Mouse (Mus musculus) forebrain, postnatal 0 days (tissue): ENCODE measurements around the gene Abcc2. TPM values are rescaled to one million over a fixed set of nuclear protein-coding genes. Genes with fewer than 3 reads are reported as not detected.
A peak's percentile ranks its signal among the peaks of the same experiment; 100 is the strongest.

Experiments used
- ATAC-seq: fragments of 200-750 bp; cut with Nextera tagmentation; 2 replicates; pipeline ENCODE4 v1.8.0; 2017; ENCODE audit warnings: mild to moderate bottlenecking, moderate library complexity
- DNase-seq: peaks from one replicate; pipeline ENCODE4 v3.0.0-alpha.2; 2015
- H3K27ac ChIP-seq: fragments of 300-500 bp; sonication (generic); 2 replicates; pipeline ENCODE4 v1.5.1; 2014; ENCODE audit warnings: low read depth, mild to moderate bottlenecking, antibody characterized with exemption, low read length, moderate library complexity, mixed read lengths
- H3K27me3 ChIP-seq: fragments of 300-500 bp; sonication (generic); 2 replicates; pipeline ENCODE4 v1.6.1; 2014; ENCODE audit warnings: mild to moderate bottlenecking, low read length, mixed read lengths; ENCODE audit not compliant: insufficient read depth
- H3K36me3 ChIP-seq: fragments of 300-500 bp; sonication (generic); 2 replicates; pipeline ENCODE4 v1.6.1; 2014; ENCODE audit warnings: mild to moderate bottlenecking, moderate library complexity; ENCODE audit not compliant: insufficient read depth
- H3K4me1 ChIP-seq: fragments of 300-500 bp; sonication (generic); 2 replicates; pipeline ENCODE4 v1.6.1; 2014; ENCODE audit warnings: antibody characterized with exemption; ENCODE audit not compliant: insufficient read depth
- H3K4me2 ChIP-seq: fragments of 300-500 bp; sonication (generic); 2 replicates; pipeline ENCODE4 v1.6.1; 2014; ENCODE audit warnings: low read depth, mild to moderate bottlenecking, moderate library complexity
- H3K4me3 ChIP-seq: fragments of 300-500 bp; sonication (generic); 2 replicates; pipeline ENCODE4 v1.5.1; 2014; ENCODE audit warnings: low read depth, low read length, mixed read lengths
- H3K9ac ChIP-seq: fragments of 300-500 bp; sonication (generic); 2 replicates; pipeline ENCODE4 v1.6.1; 2014; ENCODE audit warnings: mild to moderate bottlenecking
- H3K9me3 ChIP-seq: fragments of 300-500 bp; sonication (generic); 2 replicates; pipeline ENCODE4 v1.6.1; 2016; ENCODE audit warnings: low read length
- CTCF ChIP-seq: sonication (generic); IDR thresholded peaks from 2 replicates; pipeline ENCODE4 v1.5.1; 2016; ENCODE audit warnings: antibody characterized with exemption, control low read depth, low read depth
- WGBS: fragments of 180-500 bp; shearing (Covaris S2); extraction: QIAGEN DNeasy Blood & Tissue Kit; methylation state at CpG from one replicate; pipeline ENCODE4 v1.1.7; 2014; 5-methylcytosine and 5-hydroxymethylcytosine counted together
- polyA plus RNA-seq: library from polyadenylated mRNA; unstranded; fragments of >200 nt; fragmentation: Nextera tagmentation; extraction: Ambion mirVana; gene quantifications from 2 replicates; pipeline ENCODE4 v1.2.1, GENCODE M21; 2015
- total RNA-seq: library from RNA; depleted of rRNA; stranded (reverse); fragments of >200 nt; gene quantifications from 2 replicates; pipeline ENCODE4 v1.2.3, GENCODE M21; 2014

Gene Abcc2
- total and polyA plus RNA-seq, 2 experiments from 2014 or later, result 0.02 TPM; not detected in 1

DNA sequence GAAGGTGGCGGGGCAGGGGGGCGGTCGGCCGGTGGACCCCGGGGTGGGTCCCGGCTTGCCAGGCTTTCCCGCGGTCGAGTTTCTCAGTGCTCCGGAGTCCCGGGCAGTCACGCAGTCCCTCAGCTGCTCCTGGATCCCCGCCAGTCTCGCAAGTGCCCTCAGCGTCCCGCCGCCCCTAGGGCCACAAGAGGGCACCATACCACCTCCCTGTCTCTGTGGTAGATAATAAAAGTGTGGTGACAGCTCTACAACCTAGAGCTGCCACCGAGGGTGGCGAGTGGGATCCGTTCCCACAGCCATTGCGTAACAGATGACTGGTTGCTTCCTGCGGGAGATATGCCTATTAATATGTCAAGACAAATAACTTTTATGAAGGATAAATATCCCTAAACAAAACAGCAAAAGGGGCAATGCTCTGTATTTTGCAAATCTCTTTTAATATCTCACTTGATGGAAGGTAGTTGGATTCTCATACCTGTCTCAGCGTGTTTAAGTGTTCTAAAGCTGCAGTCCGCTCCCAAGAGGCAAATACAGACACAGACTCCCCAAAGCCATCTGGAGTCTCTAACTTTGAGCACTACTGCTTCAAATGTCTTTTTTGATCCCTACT, 28.7 kb upstream of the Abcc2 start:
- no peaks in the 10 kb centered on the region for H3K9me3 ChIP-seq
- peak overlapping the region; percentile 73 for H3K9ac ChIP-seq
- peak overlapping the region; percentile 54 for H3K4me2 ChIP-seq
- H3K4me3 ChIP-seq, result peak overlapping the region; percentile 49
- peaks cover 8% of the 10 kb centered on the region; the same call in 1 of the 2 replicates for H3K4me1 ChIP-seq
- peak; percentile 75 for TF ChIP-seq CTCF
- H3K36me3 ChIP-seq, result peaks cover 17% of the 10 kb centered on the region
- no peaks in the 10 kb centered on the region for H3K27me3 ChIP-seq
- ATAC-seq (peak; percentile 84), DNase-seq (no peak)
- WGBS, result under 1% methylated on average over 24 of the region's 24 CpGs
- H3K27ac ChIP-seq, result peak overlapping the region; percentile 85

GRCm38 (mm10) chr19:43754237-43754636, 27.8 kb upstream of the Abcc2 start:
- TF ChIP-seq CTCF, result no peak
- H3K9me3 ChIP-seq, result no peaks in the 10 kb centered on the region
- 72% methylated on average over 2 of the region's 2 CpGs for WGBS

DNA sequence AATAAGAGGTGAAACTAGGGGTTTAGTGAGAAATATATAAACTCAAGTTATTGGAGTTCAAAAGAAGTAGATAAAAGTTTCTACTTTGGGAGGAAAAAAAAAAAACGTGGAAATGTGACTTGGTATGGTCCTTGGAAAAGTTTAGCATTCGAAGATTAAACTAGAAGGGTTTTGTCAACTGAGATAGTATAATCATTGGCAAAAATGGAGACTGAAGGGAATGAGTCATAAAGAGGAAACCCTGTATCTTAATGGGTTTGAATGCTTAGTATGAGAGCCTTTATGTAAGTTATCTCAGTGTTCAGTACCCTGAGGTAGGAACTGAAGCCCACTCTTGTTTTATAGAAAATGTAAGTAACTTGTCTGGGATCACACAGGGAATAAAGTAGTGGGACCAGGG, 27.1 kb upstream of the Abcc2 start:
- TF ChIP-seq CTCF, result no peak
- Histone ChIP-seq H3K4me1 (peaks cover 8% of the 10 kb centered on the region; the same call in 1 of the 2 replicates), H3K9me3 (no peaks in the 10 kb centered on the region), H3K36me3 (peaks cover 8% of the 10 kb centered on the region; the same call in 1 of the 2 replicates), H3K9ac (no peak overlapping the region), H3K27ac (no peak overlapping the region), H3K27me3 (no peaks in the 10 kb centered on the region), H3K4me2 (no peak overlapping the region), H3K4me3 (no peak overlapping the region)
- DNase-seq (no peak), ATAC-seq (no peak)
- 73% methylated on average over 2 of the region's 2 CpGs for WGBS

More at GRCm38 (mm10) chr19:43754237-43754636, 27.8 kb upstream of the Abcc2 start:
- no peak for ATAC-seq
- no peak for DNase-seq
- H3K4me1 ChIP-seq, result peaks cover 8% of the 10 kb centered on the region; the same call in 1 of the 2 replicates
- H3K27ac ChIP-seq, result no peak overlapping the region
- H3K4me3 ChIP-seq, result no peak overlapping the region
- no peak overlapping the region for H3K9ac ChIP-seq
- H3K4me2 ChIP-seq, result no peak overlapping the region
- H3K36me3 ChIP-seq, result peaks cover 10% of the 10 kb centered on the region; the same call in 1 of the 2 replicates
- H3K27me3 ChIP-seq, result no peaks in the 10 kb centered on the region

GRCm38 (mm10) chr19:43760504-43760903, 21.5 kb upstream of the Abcc2 start:
- H3K9ac ChIP-seq, result no peak overlapping the region
- DNase-seq (peak; percentile 62), ATAC-seq (no peak)
- 19% methylated on average over 6 of the region's 6 CpGs for WGBS
- H3K4me1 ChIP-seq, result no peaks in the 10 kb centered on the region
- H3K27ac ChIP-seq, result no peak overlapping the region
- H3K9me3 ChIP-seq, result no peaks in the 10 kb centered on the region
- peak; percentile 68 for TF ChIP-seq CTCF
- no peak overlapping the region for H3K4me2 ChIP-seq
- no peak overlapping the region for H3K4me3 ChIP-seq
- H3K36me3 ChIP-seq, result no peaks in the 10 kb centered on the region
- no peaks in the 10 kb centered on the region for H3K27me3 ChIP-seq

GRCm38 (mm10) chr19:43761543-43762256, 20.3 kb upstream of the Abcc2 start:
- Histone ChIP-seq H3K27me3 (no peaks in the 10 kb centered on the region), H3K4me3 (no peak overlapping the region), H3K4me2 (no peak overlapping the region), H3K36me3 (no peaks in the 10 kb centered on the region), H3K9ac (no peak overlapping the region), H3K9me3 (no peaks in the 10 kb centered on the region), H3K4me1 (no peaks in the 10 kb centered on the region), H3K27ac (no peak overlapping the region)
- TF ChIP-seq CTCF, result no peak
- no peak for DNase-seq
- no peak for ATAC-seq

DNA sequence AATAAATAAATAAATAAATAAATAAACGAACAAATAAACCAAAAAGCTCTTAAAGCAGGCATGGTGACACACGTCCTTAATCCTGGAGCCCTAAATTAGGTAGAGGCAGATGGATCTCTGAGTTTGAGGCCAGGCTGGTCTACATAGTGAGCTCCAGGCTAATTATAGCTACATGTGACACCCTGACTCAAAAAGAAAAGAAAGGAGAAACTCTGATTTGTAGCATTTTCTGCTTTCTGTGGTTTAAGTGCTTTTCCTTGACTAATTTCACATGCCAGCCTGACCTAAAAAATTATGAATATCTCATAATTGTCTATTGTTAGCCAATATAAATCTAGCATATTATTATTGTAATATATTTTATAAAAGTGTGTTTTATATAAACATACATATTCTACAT, 19.6 kb upstream of the Abcc2 start:
- Histone ChIP-seq H3K36me3 (no peaks in the 10 kb centered on the region), H3K27ac (no peak overlapping the region), H3K4me2 (no peak overlapping the region), H3K4me1 (no peaks in the 10 kb centered on the region), H3K9me3 (no peaks in the 10 kb centered on the region), H3K27me3 (no peaks in the 10 kb centered on the region), H3K4me3 (no peak overlapping the region), H3K9ac (no peak overlapping the region)
- no peak for TF ChIP-seq CTCF
- WGBS, result 77% methylated on average over 2 of the region's 2 CpGs
- DNase-seq, result no peak
- ATAC-seq, result no peak

DNA sequence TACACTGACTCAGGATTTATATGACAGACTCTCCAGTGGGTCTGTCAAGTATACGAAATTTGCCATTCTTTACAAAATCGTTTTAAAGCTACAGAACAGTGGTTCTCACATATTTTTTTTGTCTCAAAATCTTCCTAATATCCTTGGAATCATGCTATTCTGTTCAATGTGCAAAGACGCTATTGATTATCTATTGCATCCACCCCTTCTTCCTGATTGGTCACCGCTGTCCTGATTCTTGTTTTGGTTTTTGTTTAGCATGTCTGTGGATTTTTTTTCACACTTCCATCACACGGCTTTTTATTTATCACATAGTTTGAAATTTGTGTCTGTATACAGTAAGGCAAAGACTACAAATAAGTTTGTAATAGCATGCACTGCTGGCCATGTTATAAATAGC, 15.5 kb upstream of the Abcc2 start:
- Histone ChIP-seq H3K4me2 (no peak overlapping the region), H3K4me1 (no peaks in the 10 kb centered on the region), H3K27ac (no peak overlapping the region), H3K27me3 (no peaks in the 10 kb centered on the region), H3K4me3 (no peak overlapping the region), H3K9ac (no peak overlapping the region), H3K36me3 (no peaks in the 10 kb centered on the region), H3K9me3 (no peaks in the 10 kb centered on the region)
- WGBS, result 85% methylated on average over 5 of the region's 5 CpGs
- no peak for DNase-seq
- ATAC-seq, result no peak
- no peak for TF ChIP-seq CTCF
